Mouse (Mus musculus) lung, adult 2 months (tissue): ENCODE data around the gene Med11.

Source experiments
- CTCF ChIP-seq: fragments of 200-500 bp; IDR thresholded peaks from 2 replicates; pipeline ENCODE4 v1.5.1; 2011; ENCODE audit warnings: mild to moderate bottlenecking, low read length, control low read depth; ENCODE audit not compliant: insufficient read depth
- POLR2A ChIP-seq: fragments of 200-500 bp; IDR thresholded peaks from 2 replicates; pipeline ENCODE4 v1.6.1; 2011; ENCODE audit warnings: low read depth, mild to moderate bottlenecking, control low read depth, low read length, borderline replicate concordance; ENCODE audit errors: extremely low read depth

GRCm38 (mm10) chr11:70446756-70447155, 5.0 kb upstream of the Med11 start:
- no peak for TF ChIP-seq CTCF
- TF ChIP-seq POLR2A, result no peak
